ENCODE assay signal across 21 mouse cellular contexts in genomic region chr8:80789324-80789723, GRCm38 (mm10). TPM values are rescaled to one million over a fixed set of nuclear protein-coding genes. Genes with fewer than 3 reads are reported as not detected.
DNase-seq lines count a peak whose midpoint lies in the region; ATAC-seq and TF ChIP-seq lines count a peak whose summit lies in the region.
"Had no signal": no experiment of that assay in that cellular context is flagged by ENCODE, and none has a peak within 500 bp of the region (broad histone marks: within the 10 kb centered on the region; RNA-seq: fewer than 3 reads in every experiment).

No protein-coding gene starts in this region.

- peak overlapping the region; percentile 36; the same call in 1 of the 2 replicates for H3K27ac ChIP-seq in lung, embryonic 16.5 days (ENCODE audit: low read length)
- H3K27ac ChIP-seq in bone marrow, adult 2 months (ENCODE audit: control insufficient read depth, insufficient read depth, low read depth, low read length, poor library complexity), result no peak overlapping the region
- no peak overlapping the region for H3K27ac ChIP-seq in midbrain, embryonic 15.5 days
- H3K27ac ChIP-seq in hindbrain, embryonic 11.5 days (ENCODE audit: low read depth, low read length), result no peak overlapping the region
- H3K27ac ChIP-seq: embryonic facial prominence, embryonic 12.5 days; heart, adult 2 months; heart, embryonic 15.5 days; hindbrain, embryonic 12.5 days had no signal

- no peak for ATAC-seq in lung, embryonic 16.5 days (ENCODE audit: low read depth)
- peak; percentile 53 for ATAC-seq in megakaryocyte, adult 5-6 weeks (ENCODE audit: poor library complexity, severe bottlenecking)
- ATAC-seq in midbrain, embryonic 15.5 days (replicated peaks), result no peak
- ATAC-seq in hindbrain, embryonic 11.5 days (ENCODE audit: low FRiP score), result no peak
- ATAC-seq: forebrain, embryonic 16.5 days; hindbrain, embryonic 16.5 days; inflammation-experienced regulatory T-cells, adult 6 months had no signal

- H3K36me3 ChIP-seq in lung, embryonic 16.5 days (ENCODE audit: control insufficient read depth, insufficient read depth, low read length), result peaks cover 25% of the 10 kb centered on the region
- no peaks in the 10 kb centered on the region for H3K36me3 ChIP-seq in midbrain, embryonic 15.5 days (replicated peaks)
- H3K36me3 ChIP-seq in hindbrain, embryonic 11.5 days (ENCODE audit: control insufficient read depth, insufficient read depth, low read length), result 0 out of 2 replicates have a peak, but pooled peaks cover 4% of the 10 kb centered on the region

- no peak overlapping the region for H3K4me3 ChIP-seq in lung, embryonic 16.5 days (ENCODE audit: low read length)
- peak overlapping the region; percentile 24 for H3K4me3 ChIP-seq in bone marrow, adult 2 months (replicated peaks; ENCODE audit: control insufficient read depth, low read depth, low read length)
- no peak overlapping the region for H3K4me3 ChIP-seq in midbrain, embryonic 15.5 days
- H3K4me3 ChIP-seq in hindbrain, embryonic 11.5 days (ENCODE audit: low read depth, low read length), result no peak overlapping the region
- H3K4me3 ChIP-seq: embryonic facial prominence, embryonic 12.5 days; heart, adult 2 months; heart, embryonic 15.5 days; hindbrain, embryonic 12.5 days had no signal

- no peak overlapping the region for H3K4me2 ChIP-seq in lung, embryonic 16.5 days (ENCODE audit: low read depth, low read length)
- H3K4me2 ChIP-seq in midbrain, embryonic 15.5 days, result no peak overlapping the region
- H3K4me2 ChIP-seq in hindbrain, embryonic 11.5 days (replicated peaks; ENCODE audit: low read depth, low read length), result no peak overlapping the region
- H3K4me2 ChIP-seq: embryonic facial prominence, embryonic 12.5 days; heart, embryonic 11.5 days; heart, embryonic 15.5 days; hindbrain, embryonic 12.5 days had no signal

- H3K27me3 ChIP-seq in lung, embryonic 16.5 days (ENCODE audit: control insufficient read depth, insufficient read depth, low read depth, low read length), result no peaks in the 10 kb centered on the region
- H3K27me3 ChIP-seq in midbrain, embryonic 15.5 days (replicated peaks), result no peaks in the 10 kb centered on the region
- no peaks in the 10 kb centered on the region for H3K27me3 ChIP-seq in hindbrain, embryonic 11.5 days (ENCODE audit: control insufficient read depth, insufficient read depth, low read length)
- H3K27me3 ChIP-seq: embryonic facial prominence, embryonic 12.5 days; heart, embryonic 15.5 days; hindbrain, embryonic 12.5 days had no signal

- 83% methylated on average over 6 of the region's 6 CpGs for WGBS in lung, embryonic 16.5 days
- 6% methylated on average over 6 of the region's 6 CpGs for WGBS in bone marrow, adult 2 months
- 91% methylated on average over 6 of the region's 6 CpGs for WGBS in midbrain, embryonic 15.5 days
- 93% methylated on average over 6 of the region's 6 CpGs for whole genome bisulfite sequencing in hindbrain, embryonic 11.5 days

- H3K9ac ChIP-seq in lung, embryonic 16.5 days (ENCODE audit: low read length), result no peak overlapping the region
- H3K9ac ChIP-seq in midbrain, embryonic 15.5 days, result no peak overlapping the region
- no peak overlapping the region for H3K9ac ChIP-seq in hindbrain, embryonic 11.5 days (ENCODE audit: low read depth, low read length)
- H3K9ac ChIP-seq: embryonic facial prominence, embryonic 12.5 days; heart, embryonic 15.5 days; hindbrain, embryonic 12.5 days had no signal

- no peak for DNase-seq in lung, postnatal 25 days (ENCODE audit: low spot score)
- DNase-seq in cerebellum, adult 11 months, result no peak
- DNase-seq in kidney, postnatal 4 days, result no peak
- no peak for DNase-seq in hindbrain, embryonic 11.5 days (ENCODE audit: low spot score)
- DNase-seq: adrenal gland, adult 2 months; adrenal gland, postnatal 25 days; cerebellum, adult 8-10 months; cerebellum, postnatal 14 days; gastrocnemius, postnatal 10 days; heart, adult 2 months had no signal

- TF ChIP-seq POLR2A in bone marrow, adult 2 months (IDR thresholded peaks at IDR 0.05; ENCODE audit: borderline replicate concordance, control insufficient read depth, low read depth, low read length), result no peak

- H3K9me3 ChIP-seq in lung, embryonic 16.5 days (ENCODE audit: control insufficient read depth, low read length), result no peaks in the 10 kb centered on the region
- no peaks in the 10 kb centered on the region for H3K9me3 ChIP-seq in midbrain, embryonic 15.5 days
- H3K9me3 ChIP-seq in hindbrain, embryonic 11.5 days (ENCODE audit: control insufficient read depth, low read length), result no peaks in the 10 kb centered on the region
- H3K9me3 ChIP-seq: embryonic facial prominence, embryonic 12.5 days; heart, embryonic 15.5 days; hindbrain, embryonic 12.5 days had no signal

- H3K4me1 ChIP-seq in lung, embryonic 16.5 days (replicated peaks; ENCODE audit: control insufficient read depth, insufficient read depth, low read length), result no peaks in the 10 kb centered on the region; the same call in 1 of the 2 replicates
- H3K4me1 ChIP-seq in bone marrow, adult 2 months (ENCODE audit: control insufficient read depth, insufficient read depth, low read length), result peaks cover 2% of the 10 kb centered on the region; the same call in 1 of the 2 replicates
- H3K4me1 ChIP-seq in midbrain, embryonic 15.5 days, result no peaks in the 10 kb centered on the region
- no peaks in the 10 kb centered on the region for H3K4me1 ChIP-seq in hindbrain, embryonic 11.5 days (replicated peaks; ENCODE audit: control insufficient read depth, insufficient read depth, low read length)
- H3K4me1 ChIP-seq: embryonic facial prominence, embryonic 12.5 days had no signal

- TF ChIP-seq CTCF in bone marrow, adult 2 months (IDR thresholded peaks at IDR 0.05; ENCODE audit: control insufficient read depth, insufficient read depth, low read length), result no peak

RNA-seq across cellular contexts. Expression of gene Smarca5, which starts 50.0 kb away (rescaled TPM):
- 53.0 and 58.7 TPM in 2 replicates for polyA plus RNA-seq in lung, embryonic 16.5 days (2015; fragmentation: Nextera tagmentation; extraction: Ambion mirVana)
- polyA plus RNA-seq in bone marrow, adult 2 months (2011; ENCODE audit: insufficient read depth, insufficient read length, low replicate concordance, missing spikeins), result 29.1 and 31.8 TPM in 2 replicates
- total RNA-seq in megakaryocyte, adult 5-6 weeks (2015), result 69.7 and 76.6 TPM in 2 replicates
- total RNA-seq in megakaryocyte, adult 5-6 weeks (2017), result 122 and 140 TPM in 2 replicates
- polyA plus RNA-seq in midbrain, embryonic 15.5 days (2015; fragmentation: Nextera tagmentation; extraction: Ambion mirVana), result 49.0 and 49.5 TPM in 2 replicates
- polyA plus RNA-seq in hindbrain, embryonic 11.5 days (2014; fragmentation: Nextera tagmentation; extraction: Ambion mirVana), result 146 and 157 TPM in 2 replicates
